Mouse (Mus musculus): ENCODE measurements around the gene Atp13a2. TPM values are rescaled to one million over a fixed set of nuclear protein-coding genes. Genes with fewer than 3 reads are reported as not detected.
A peak's percentile ranks its signal among the peaks of the same experiment; 100 is the strongest.

The Atp13a2 gene
- polyA plus RNA-seq, 1 experiment from 2014 or later: 45.3 TPM

GRCm38 (mm10) chr4:140986024-140986710 is 506 bp upstream of the Atp13a2 start:
- Histone ChIP-seq H3K27ac (no peak overlapping the region), H3K9me3 (replicated peaks) (no peaks in the 10 kb centered on the region), H3K27me3 (no peaks in the 10 kb centered on the region), H3K4me3 (replicated peaks) (peak overlapping the region; percentile 95), H3K4me2 (peak overlapping the region; percentile 83), H3K4me1 (peaks cover 45% of the 10 kb centered on the region), H3K36me3 (0 out of 2 replicates have a peak, but pooled peaks cover 2% of the 10 kb centered on the region), H3K9ac (peak overlapping the region; percentile 93)
- ATAC-seq (replicated peaks; ENCODE audit: low FRiP score): peak; percentile 1; the same call in 1 of the 2 replicates
- 27% methylated on average over 15 of the region's 15 CpGs for WGBS

DNA sequence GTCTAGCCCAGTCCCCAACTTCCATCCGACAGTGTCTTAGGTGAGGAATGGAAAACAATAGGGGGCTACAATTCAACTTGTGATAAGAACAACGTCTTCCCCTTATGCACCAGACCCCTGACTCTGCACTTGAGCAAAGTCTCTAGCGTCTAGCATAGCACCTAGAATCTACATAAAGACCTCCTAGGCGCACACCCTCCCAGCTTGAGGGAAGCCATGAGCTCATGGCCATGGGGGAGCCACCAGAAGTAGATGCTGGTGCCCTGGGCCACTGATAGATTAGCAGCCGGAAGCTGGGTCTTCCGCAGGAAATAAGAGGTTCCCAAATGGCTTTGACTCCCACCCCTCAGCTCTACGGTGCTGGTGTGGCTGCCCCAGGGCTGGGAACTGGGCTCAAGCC is 803 bp downstream of the Atp13a2 start:
- Histone ChIP-seq H3K36me3 (peaks cover 6% of the 10 kb centered on the region), H3K4me2 (peak overlapping the region; percentile 83), H3K27me3 (no peaks in the 10 kb centered on the region), H3K9me3 (replicated peaks) (no peaks in the 10 kb centered on the region), H3K4me1 (peaks cover 42% of the 10 kb centered on the region), H3K27ac (0 out of 2 replicates have a peak overlapping the region, but pooled peaks have one; percentile 0), H3K9ac (peak overlapping the region; percentile 93), H3K4me3 (replicated peaks) (peak overlapping the region; percentile 95)
- no peak for ATAC-seq (replicated peaks; ENCODE audit: low FRiP score)
- WGBS: 24% methylated on average over 7 of the region's 7 CpGs

- H3K4me1 ChIP-seq: peaks cover 38% of the 10 kb centered on the region
- 0 out of 2 replicates have a peak overlapping the region, but pooled peaks have one; percentile 29 for H3K27ac ChIP-seq
- no peak for ATAC-seq (replicated peaks; ENCODE audit: low FRiP score)
- H3K27me3 ChIP-seq: no peaks in the 10 kb centered on the region
- H3K4me3 ChIP-seq (replicated peaks): no peak overlapping the region
- H3K9ac ChIP-seq: no peak overlapping the region
- peaks cover 17% of the 10 kb centered on the region for H3K36me3 ChIP-seq
- peak overlapping the region; percentile 83; the same call in 1 of the 2 replicates for H3K4me2 ChIP-seq
- WGBS: 44% methylated on average over 7 of the region's 7 CpGs
- no peaks in the 10 kb centered on the region for H3K9me3 ChIP-seq (replicated peaks)
These were observed 2.1 kb downstream of the Atp13a2 start for GRCm38 (mm10) chr4:140988706-140989290.

- H3K4me2 ChIP-seq: no peak overlapping the region
- H3K27me3 ChIP-seq: no peaks in the 10 kb centered on the region
- no peak for ATAC-seq (replicated peaks; ENCODE audit: low FRiP score)
- H3K4me3 ChIP-seq (replicated peaks): no peak overlapping the region
- H3K9me3 ChIP-seq (replicated peaks): no peaks in the 10 kb centered on the region
- H3K27ac ChIP-seq: no peak overlapping the region
- peaks cover 42% of the 10 kb centered on the region for H3K4me1 ChIP-seq
- peaks cover 23% of the 10 kb centered on the region for H3K36me3 ChIP-seq
- 85% methylated on average over 14 of the region's 14 CpGs for WGBS
- H3K9ac ChIP-seq: no peak overlapping the region
These were observed 2.8 kb downstream of the Atp13a2 start for GRCm38 (mm10) chr4:140989447-140989846.

DNA sequence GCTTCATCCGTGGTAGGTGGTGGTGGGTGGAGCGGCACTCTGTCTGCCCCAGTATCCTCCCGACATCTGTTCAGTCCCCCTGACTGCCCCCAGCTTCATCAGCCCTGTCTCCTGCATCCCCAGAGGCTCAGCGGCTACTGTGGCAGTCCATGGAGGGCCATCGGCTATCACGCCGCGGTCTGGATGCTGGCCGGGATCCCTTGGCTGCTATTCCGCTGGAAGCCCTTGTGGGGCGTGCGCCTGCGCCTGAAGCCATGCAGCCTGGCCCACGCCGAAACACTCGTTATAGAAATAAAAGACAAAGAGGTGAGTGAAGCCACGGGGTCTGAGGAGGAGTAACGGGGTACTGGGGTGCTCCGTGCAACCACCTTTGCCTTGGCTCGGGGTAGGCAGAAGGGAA is 5.5 kb downstream of the Atp13a2 start:
- Histone ChIP-seq H3K4me2 (no peak overlapping the region), H3K9ac (no peak overlapping the region), H3K4me1 (peaks cover 35% of the 10 kb centered on the region), H3K27ac (no peak overlapping the region), H3K36me3 (peaks cover 51% of the 10 kb centered on the region), H3K4me3 (replicated peaks) (no peak overlapping the region), H3K9me3 (replicated peaks) (no peaks in the 10 kb centered on the region), H3K27me3 (no peaks in the 10 kb centered on the region)
- ATAC-seq (replicated peaks; ENCODE audit: low FRiP score): no peak
- 89% methylated on average over 20 of the region's 20 CpGs for WGBS

DNA sequence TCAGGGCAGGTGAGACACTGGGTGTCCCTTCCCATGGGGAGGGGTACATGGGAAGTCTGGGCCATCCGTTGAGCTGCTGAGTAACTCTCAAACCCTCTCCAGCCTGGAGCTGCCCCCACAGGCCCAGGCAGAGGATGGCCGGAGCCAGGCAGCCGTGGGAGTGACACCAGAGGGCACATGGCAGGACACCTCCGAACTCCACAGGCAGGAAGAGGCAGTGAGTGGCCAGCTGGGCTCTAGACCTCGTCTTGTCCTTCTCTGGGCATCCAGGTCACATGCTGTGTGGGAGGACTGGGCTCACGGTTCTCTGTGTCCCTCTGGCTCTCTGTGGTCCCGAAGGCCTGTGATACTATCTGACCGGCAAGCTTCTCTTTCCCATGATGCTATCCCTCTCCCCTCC is 7.2 kb downstream of the Atp13a2 start:
- ATAC-seq (replicated peaks; ENCODE audit: low FRiP score): no peak
- Histone ChIP-seq H3K4me2 (no peak overlapping the region), H3K9ac (no peak overlapping the region), H3K36me3 (peaks cover 65% of the 10 kb centered on the region), H3K4me3 (replicated peaks) (no peak overlapping the region), H3K27ac (no peak overlapping the region), H3K9me3 (replicated peaks) (no peaks in the 10 kb centered on the region), H3K27me3 (no peaks in the 10 kb centered on the region), H3K4me1 (peaks cover 19% of the 10 kb centered on the region)
- 41% methylated on average over 8 of the region's 8 CpGs for WGBS

- H3K27me3 ChIP-seq: no peaks in the 10 kb centered on the region
- H3K4me3 ChIP-seq (replicated peaks): no peak overlapping the region
- ATAC-seq (replicated peaks; ENCODE audit: low FRiP score): no peak
- no peak overlapping the region for H3K4me2 ChIP-seq
- 91% methylated on average over 8 of the region's 8 CpGs for WGBS
- no peak overlapping the region for H3K27ac ChIP-seq
- H3K9me3 ChIP-seq (replicated peaks): no peaks in the 10 kb centered on the region
- H3K9ac ChIP-seq: no peak overlapping the region
- peaks cover 81% of the 10 kb centered on the region for H3K36me3 ChIP-seq
- 0 out of 2 replicates have a peak, but pooled peaks cover 8% of the 10 kb centered on the region for H3K4me1 ChIP-seq
These were observed 9.1 kb downstream of the Atp13a2 start for GRCm38 (mm10) chr4:140995811-140996210.

DNA sequence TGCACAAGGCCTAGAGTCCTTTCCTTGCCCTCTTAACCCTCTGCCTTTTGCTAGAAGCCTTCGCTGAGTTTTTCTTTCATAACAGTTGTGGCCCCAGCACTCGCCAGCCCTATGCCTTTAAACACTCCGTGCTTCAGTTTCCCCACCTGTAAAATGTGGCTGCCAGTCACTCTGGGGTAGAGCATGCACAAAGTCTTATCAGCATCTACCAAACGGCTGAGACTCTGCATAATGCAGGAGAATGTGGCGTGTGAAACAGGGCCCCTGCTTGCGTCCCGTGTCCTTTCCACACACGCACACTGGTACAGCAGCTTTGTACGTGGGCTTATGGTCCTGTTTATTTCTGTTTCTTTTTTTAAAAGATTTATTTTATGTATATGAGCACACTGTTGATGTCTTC is 10.1 kb downstream of the Atp13a2 start:
- peaks cover 91% of the 10 kb centered on the region for H3K36me3 ChIP-seq
- no peak for ATAC-seq (replicated peaks; ENCODE audit: low FRiP score)

DNA sequence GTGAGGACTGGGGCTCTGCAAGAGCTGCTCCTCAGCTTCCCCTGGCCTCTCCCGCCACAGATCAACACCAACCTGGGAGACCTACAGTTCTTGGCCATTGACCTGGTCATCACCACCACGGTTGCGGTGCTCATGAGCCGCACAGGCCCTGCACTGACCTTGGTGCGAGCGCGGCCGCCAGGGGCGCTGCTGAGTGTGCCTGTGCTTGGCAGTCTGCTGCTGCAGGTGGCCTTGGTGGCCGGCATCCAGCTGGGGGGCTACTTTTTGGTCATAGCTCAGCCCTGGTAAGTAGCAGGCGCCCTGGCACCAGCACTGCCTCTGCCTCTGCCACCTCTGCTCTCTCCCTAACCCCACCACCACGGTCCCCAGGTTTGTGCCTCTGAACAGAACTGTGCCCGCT is 19.3 kb downstream of the Atp13a2 start:
- H3K4me1 ChIP-seq: peaks cover 10% of the 10 kb centered on the region
- H3K4me3 ChIP-seq (replicated peaks): no peak overlapping the region
- H3K9ac ChIP-seq: no peak overlapping the region
- no peaks in the 10 kb centered on the region for H3K9me3 ChIP-seq (replicated peaks)
- peaks cover 70% of the 10 kb centered on the region for H3K36me3 ChIP-seq
- 77% methylated on average over 13 of the region's 13 CpGs for WGBS
- H3K27me3 ChIP-seq: no peaks in the 10 kb centered on the region
- H3K27ac ChIP-seq: no peak overlapping the region
- ATAC-seq (replicated peaks; ENCODE audit: low FRiP score): no peak
- H3K4me2 ChIP-seq: no peak overlapping the region

More for the DNA sequence above, 10.1 kb downstream of the Atp13a2 start:
- H3K4me3 ChIP-seq (replicated peaks): no peak overlapping the region
- WGBS: 93% methylated on average over 9 of the region's 9 CpGs
- H3K9ac ChIP-seq: no peak overlapping the region
- H3K27ac ChIP-seq: no peak overlapping the region
- no peaks in the 10 kb centered on the region for H3K9me3 ChIP-seq (replicated peaks)
- H3K4me2 ChIP-seq: no peak overlapping the region
- H3K4me1 ChIP-seq: 0 out of 2 replicates have a peak, but pooled peaks cover 8% of the 10 kb centered on the region
- no peaks in the 10 kb centered on the region for H3K27me3 ChIP-seq

DNA sequence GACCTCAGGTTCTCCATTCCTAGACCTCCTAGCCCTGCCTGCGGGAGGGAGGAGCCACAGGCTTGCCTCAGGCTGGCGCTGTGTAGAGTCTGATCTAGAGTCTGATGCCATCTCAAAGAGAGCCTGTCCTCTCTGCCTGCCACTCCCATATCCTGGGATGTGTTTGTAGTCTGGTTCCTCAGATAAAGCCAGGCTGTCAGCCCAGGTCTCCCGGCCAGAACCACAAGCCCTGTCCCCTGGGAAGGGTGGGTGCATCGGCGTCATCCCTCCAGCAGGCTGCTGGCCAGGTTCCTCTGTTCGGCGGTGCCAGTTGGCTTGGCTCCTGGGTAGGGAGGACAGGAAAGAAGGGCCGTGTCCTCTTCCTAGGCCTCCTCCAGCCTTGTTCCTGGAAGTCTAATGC is 21.4 kb downstream of the Atp13a2 start:
- no peak overlapping the region for H3K4me2 ChIP-seq
- peaks cover 28% of the 10 kb centered on the region for H3K4me1 ChIP-seq
- H3K9me3 ChIP-seq (replicated peaks): no peaks in the 10 kb centered on the region
- ATAC-seq (replicated peaks; ENCODE audit: low FRiP score): no peak
- no peak overlapping the region for H3K27ac ChIP-seq
- H3K4me3 ChIP-seq (replicated peaks): no peak overlapping the region
- no peaks in the 10 kb centered on the region for H3K27me3 ChIP-seq
- WGBS: 88% methylated on average over 8 of the region's 8 CpGs
- H3K9ac ChIP-seq: no peak overlapping the region
- peaks cover 52% of the 10 kb centered on the region for H3K36me3 ChIP-seq

DNA sequence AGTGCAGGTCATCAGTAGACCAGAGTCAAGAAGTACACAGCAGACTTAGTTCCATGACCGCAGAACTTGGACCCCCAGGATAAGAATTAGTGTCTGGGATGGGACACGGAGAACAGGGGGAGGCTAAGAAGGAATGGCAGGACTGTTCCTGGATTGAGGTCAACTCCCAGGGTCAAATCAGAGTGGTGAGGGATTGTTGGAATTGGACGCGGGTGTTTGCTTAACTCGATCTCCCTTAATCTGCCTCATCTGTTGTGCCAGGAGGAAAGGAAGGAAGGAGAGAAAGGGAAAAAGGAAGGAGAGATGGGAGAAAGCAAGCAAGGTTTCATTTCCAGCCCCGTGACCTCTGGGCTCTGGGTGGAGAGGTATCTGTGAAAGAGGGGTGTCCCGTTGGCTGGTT is 23.4 kb downstream of the Atp13a2 start, which contains the start of gene Mfap2:
Gene Mfap2 (plus strand): TSS at position 301 of the 400 bp plus-strand sequence.
- ATAC-seq (replicated peaks; ENCODE audit: low FRiP score): no peak
- Histone ChIP-seq H3K4me1 (peaks cover 28% of the 10 kb centered on the region), H3K36me3 (peaks cover 52% of the 10 kb centered on the region), H3K27ac (peak within 1 kb of the TSS; percentile 86), H3K27me3 (no peaks in the 10 kb centered on the region), H3K9ac (peak within 1 kb of the TSS; percentile 66), H3K4me3 (replicated peaks) (peak within 1 kb of the TSS; percentile 61), H3K9me3 (replicated peaks) (no peaks in the 10 kb centered on the region), H3K4me2 (peak within 1 kb of the TSS; percentile 74)
- WGBS: 11% methylated on average over 7 of the region's 7 CpGs

- Histone ChIP-seq H3K4me3 (replicated peaks) (peak overlapping the region; percentile 61), H3K9ac (peak overlapping the region; percentile 66), H3K4me2 (peak overlapping the region; percentile 74), H3K27me3 (no peaks in the 10 kb centered on the region), H3K9me3 (replicated peaks) (no peaks in the 10 kb centered on the region), H3K27ac (peak overlapping the region; percentile 86), H3K4me1 (peaks cover 28% of the 10 kb centered on the region), H3K36me3 (peaks cover 52% of the 10 kb centered on the region)
- peak; percentile 70 for ATAC-seq (replicated peaks; ENCODE audit: low FRiP score)
- WGBS: 0% methylated on average over 25 of the region's 26 CpGs
These were observed 23.9 kb downstream of the Atp13a2 start for GRCm38 (mm10) chr4:141010526-141010925.

Measured in kidney, embryonic 15.5 days (tissue).